15 mouse cellular contexts compared by ENCODE assay signal in genomic region chr11:75325969-75326311, GRCm38 (mm10). TPM values are rescaled to one million over a fixed set of nuclear protein-coding genes. Genes with fewer than 3 reads are reported as not detected.
DNase-seq lines count a peak whose midpoint lies in the region; ATAC-seq and TF ChIP-seq lines count a peak whose summit lies in the region.
"Had no signal": no experiment of that assay in that cellular context is flagged by ENCODE, and none has a peak within 500 bp of the region (broad histone marks: within the 10 kb centered on the region; RNA-seq: fewer than 3 reads in every experiment).

No protein-coding gene starts in this region.

- no peak overlapping the region for H3K4me2 ChIP-seq in intestine, embryonic 14.5 days (ENCODE audit: low read length)
- no peak overlapping the region for H3K4me2 ChIP-seq in intestine, postnatal 0 days (replicated peaks; ENCODE audit: low read depth)
- no peak overlapping the region for H3K4me2 ChIP-seq in liver, embryonic 11.5 days
- H3K4me2 ChIP-seq in myocyte (ENCODE audit: low read depth) = no peak overlapping the region
- H3K4me2 ChIP-seq: embryonic facial prominence, embryonic 15.5 days; forebrain, embryonic 15.5 days; heart, embryonic 11.5 days; hindbrain, embryonic 13.5 days; liver, embryonic 15.5 days; midbrain, embryonic 11.5 days had no signal

- ATAC-seq in intestine, embryonic 14.5 days (replicated peaks; ENCODE audit: low FRiP score, low TSS enrichment, low read depth) = no peak
- no peak for ATAC-seq in intestine, postnatal 0 days
- no peak for ATAC-seq in liver, embryonic 11.5 days (replicated peaks; ENCODE audit: low FRiP score)
- ATAC-seq: forebrain, embryonic 15.5 days had no signal

- no peaks in the 10 kb centered on the region for H3K9me3 ChIP-seq in intestine, embryonic 14.5 days (ENCODE audit: control insufficient read depth, low read length)
- H3K9me3 ChIP-seq in intestine, postnatal 0 days (ENCODE audit: control insufficient read depth) = no peaks in the 10 kb centered on the region
- H3K9me3 ChIP-seq in liver, embryonic 11.5 days (ENCODE audit: control insufficient read depth, low read length) = no peaks in the 10 kb centered on the region
- H3K9me3 ChIP-seq: embryonic facial prominence, embryonic 15.5 days; forebrain, embryonic 15.5 days; hindbrain, embryonic 13.5 days; liver, embryonic 15.5 days had no signal

- TF ChIP-seq CTCF in intestine, postnatal 0 days (IDR thresholded peaks at IDR 0.05; ENCODE audit: low read depth) = no peak

- peaks cover 11% of the 10 kb centered on the region for H3K36me3 ChIP-seq in intestine, embryonic 14.5 days (ENCODE audit: control insufficient read depth, insufficient read depth, low read length)
- H3K36me3 ChIP-seq in intestine, postnatal 0 days (ENCODE audit: control insufficient read depth, insufficient read depth) = peaks cover 3% of the 10 kb centered on the region; the same call in 1 of the 2 replicates
- peaks cover 9% of the 10 kb centered on the region for H3K36me3 ChIP-seq in liver, embryonic 11.5 days (ENCODE audit: control insufficient read depth, insufficient read depth, low read length)
- H3K36me3 ChIP-seq in myocyte (ENCODE audit: control insufficient read depth, insufficient read depth) = peaks cover 9% of the 10 kb centered on the region
- H3K36me3 ChIP-seq: forebrain, embryonic 15.5 days had no signal

- H3K27ac ChIP-seq in intestine, embryonic 14.5 days (ENCODE audit: low read depth) = peak overlapping the region; percentile 48; the same call in 1 of the 2 replicates
- H3K27ac ChIP-seq in intestine, postnatal 0 days (ENCODE audit: low read depth, low read length) = no peak overlapping the region
- H3K27ac ChIP-seq in liver, embryonic 11.5 days (ENCODE audit: low read depth, low read length) = peak overlapping the region; percentile 23; the same call in 1 of the 2 replicates
- H3K27ac ChIP-seq: embryonic facial prominence, embryonic 15.5 days; forebrain, embryonic 15.5 days; hindbrain, embryonic 13.5 days; liver, embryonic 15.5 days had no signal

- no peak overlapping the region for H3K9ac ChIP-seq in intestine, embryonic 14.5 days (ENCODE audit: low read length)
- H3K9ac ChIP-seq in intestine, postnatal 0 days (ENCODE audit: low read depth, low read length) = no peak overlapping the region
- no peak overlapping the region for H3K9ac ChIP-seq in liver, embryonic 11.5 days (ENCODE audit: low read depth, low read length)
- H3K9ac ChIP-seq: embryonic facial prominence, embryonic 15.5 days; forebrain, embryonic 15.5 days; hindbrain, embryonic 13.5 days; liver, embryonic 15.5 days had no signal

- peaks cover 33% of the 10 kb centered on the region for H3K79me2 ChIP-seq in myocyte (ENCODE audit: control insufficient read depth, insufficient read depth)

- TF ChIP-seq POLR2A in myocyte (IDR thresholded peaks at IDR 0.05; ENCODE audit: insufficient read length, low read depth) = no peak

- 34% methylated on average over 7 of the region's 7 CpGs for WGBS in intestine, embryonic 14.5 days
- WGBS in intestine, postnatal 0 days = 24% methylated on average over 7 of the region's 7 CpGs
- WGBS in liver, embryonic 11.5 days = 61% methylated on average over 7 of the region's 7 CpGs

- H3K27me3 ChIP-seq in intestine, embryonic 14.5 days (replicated peaks; ENCODE audit: control insufficient read depth, insufficient read depth, low read length) = no peaks in the 10 kb centered on the region
- H3K27me3 ChIP-seq in intestine, postnatal 0 days (replicated peaks; ENCODE audit: control insufficient read depth, insufficient read depth, low read length) = no peaks in the 10 kb centered on the region
- H3K27me3 ChIP-seq in liver, embryonic 11.5 days (replicated peaks; ENCODE audit: control insufficient read depth, insufficient read depth, low read length) = no peaks in the 10 kb centered on the region
- H3K27me3 ChIP-seq in myocyte (ENCODE audit: control insufficient read depth, insufficient read depth, insufficient read length) = no peaks in the 10 kb centered on the region
- H3K27me3 ChIP-seq: embryonic facial prominence, embryonic 15.5 days; forebrain, embryonic 15.5 days; hindbrain, embryonic 13.5 days; liver, embryonic 15.5 days had no signal

- no peak for DNase-seq in intestine, embryonic 14.5 days (ENCODE audit: low spot score)
- DNase-seq in liver, embryonic 11.5 days (ENCODE audit: low spot score) = no peak
- DNase-seq in liver (no peak), adipocyte (ENCODE audit: low spot score) (peak; percentile 28)
- DNase-seq in urinary bladder, postnatal 36 days (ENCODE audit: low spot score in 2 of 2) = no peak
- DNase-seq: adrenal gland, postnatal 36 days; cerebellum, adult 9-10 months had no signal

- H3ac ChIP-seq in myocyte (ENCODE audit: control insufficient read depth, insufficient read length) = no peak overlapping the region

- peaks cover 14% of the 10 kb centered on the region for H3K4me1 ChIP-seq in intestine, embryonic 14.5 days (replicated peaks; ENCODE audit: control insufficient read depth, insufficient read depth, low read length)
- no peaks in the 10 kb centered on the region for H3K4me1 ChIP-seq in intestine, postnatal 0 days (replicated peaks; ENCODE audit: control insufficient read depth, insufficient read depth, low read length)
- H3K4me1 ChIP-seq in liver, embryonic 11.5 days (replicated peaks; ENCODE audit: control insufficient read depth, insufficient read depth, low read length) = peaks cover 26% of the 10 kb centered on the region

- H3K4me3 ChIP-seq in intestine, embryonic 14.5 days (ENCODE audit: low read depth, low read length) = no peak overlapping the region
- no peak overlapping the region for H3K4me3 ChIP-seq in intestine, postnatal 0 days (ENCODE audit: low read depth, low read length)
- H3K4me3 ChIP-seq in liver, embryonic 11.5 days (ENCODE audit: low read depth, low read length) = no peak overlapping the region
- H3K4me3 ChIP-seq in myocyte = no peak overlapping the region
- H3K4me3 ChIP-seq: embryonic facial prominence, embryonic 15.5 days; forebrain, embryonic 15.5 days; hindbrain, embryonic 13.5 days; liver, embryonic 15.5 days had no signal

TF ChIP-seq in myocyte, 11 proteins besides CTCF, POLR2A, EP300 and RAD21:
- TF ChIP-seq MYOD1 (IDR thresholded peaks at IDR 0.05; ENCODE audit: control insufficient read depth in 1 of 3, insufficient read length in 2 of 3, low read depth in 2 of 3) (no peak), CEBPB (IDR thresholded peaks at IDR 0.05; ENCODE audit: insufficient read depth, poor library complexity, severe bottlenecking) (peak; percentile 70), REST (IDR thresholded peaks at IDR 0.05; ENCODE audit: insufficient read depth, insufficient read length) (no peak), SRF (IDR thresholded peaks at IDR 0.05; ENCODE audit: control insufficient read depth, insufficient read length, low read depth) (no peak), TCF12 (IDR thresholded peaks at IDR 0.05; ENCODE audit: insufficient read depth, poor library complexity, severe bottlenecking) (no peak)
TF ChIP-seq in myocyte: peak in this region for 1.

RNA-seq across cellular contexts. Expression of gene Rpa1, which starts 22.2 kb away (rescaled TPM):
- 103 and 116 TPM in 2 replicates for polyA plus RNA-seq in intestine, embryonic 14.5 days (2014; fragmentation: Nextera tagmentation; extraction: Ambion mirVana)
- 32.1 and 34.4 TPM in 2 replicates for polyA plus RNA-seq in intestine, postnatal 0 days (2015; fragmentation: Nextera tagmentation; extraction: Ambion mirVana)
- 149 and 154 TPM in 2 replicates for polyA plus RNA-seq in liver, embryonic 11.5 days (2014; fragmentation: Nextera tagmentation; extraction: Ambion mirVana)
- polyA plus RNA-seq in myocyte (2012; fragmentation: generic; extraction: Trizol) = 63.4 TPM

RNA-seq across cellular contexts. Expression of gene Smyd4, which starts 22.3 kb away (rescaled TPM):
- 11.6 and 12.5 TPM in 2 replicates for polyA plus RNA-seq in intestine, embryonic 14.5 days (2014; fragmentation: Nextera tagmentation; extraction: Ambion mirVana)
- polyA plus RNA-seq in intestine, postnatal 0 days (2015; fragmentation: Nextera tagmentation; extraction: Ambion mirVana) = 3.1 and 3.4 TPM in 2 replicates
- polyA plus RNA-seq in liver, embryonic 11.5 days (2014; fragmentation: Nextera tagmentation; extraction: Ambion mirVana) = 10.4 and 10.9 TPM in 2 replicates
- polyA plus RNA-seq in myocyte (2012; fragmentation: generic; extraction: Trizol) = 6.9 TPM
